Mouse (Mus musculus) C2C12 (cell line): ENCODE measurements around the gene Kbtbd8.

Experiments
- CTCF ChIP-seq: IDR thresholded peaks from one replicate; pipeline ENCODE4 v1.5.1; 2011; ENCODE audit not compliant: control insufficient read depth, insufficient read depth, insufficient read length
- MYOG ChIP-seq: IDR thresholded peaks from one replicate; pipeline ENCODE4 v1.6.1; 2011; ENCODE audit not compliant: control insufficient read depth, insufficient read length; ENCODE audit errors: extremely low read depth

DNA sequence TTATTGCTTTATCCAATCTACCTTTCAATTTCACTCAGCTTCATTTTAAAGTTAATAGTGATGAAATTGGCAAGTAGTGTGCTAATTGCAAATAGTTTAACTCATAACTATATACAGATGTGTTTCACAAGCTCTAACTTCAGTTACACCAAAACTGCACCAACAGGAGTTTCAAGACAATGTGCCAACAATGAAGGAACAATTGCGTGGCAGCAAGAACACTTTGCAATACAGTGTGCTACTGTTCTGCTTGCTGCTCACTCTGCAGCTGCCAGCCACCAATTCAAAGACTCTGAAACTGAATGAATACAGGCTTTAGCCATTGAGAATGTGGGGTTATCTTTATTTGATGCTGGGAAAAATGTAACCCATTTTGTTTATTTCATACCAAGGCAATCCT lies 31.8 kb upstream of the Kbtbd8 start:
- TF ChIP-seq MYOG (no peak), CTCF (no peak)
